Mouse (Mus musculus) thymus, postnatal 14 days (tissue): Measurements from ENCODE around the gene Pkp4.

ENCODE experiments used
- DNase-seq: peaks from one replicate; pipeline ENCODE4 v3.0.0; 2021

The Pkp4 gene

DNA sequence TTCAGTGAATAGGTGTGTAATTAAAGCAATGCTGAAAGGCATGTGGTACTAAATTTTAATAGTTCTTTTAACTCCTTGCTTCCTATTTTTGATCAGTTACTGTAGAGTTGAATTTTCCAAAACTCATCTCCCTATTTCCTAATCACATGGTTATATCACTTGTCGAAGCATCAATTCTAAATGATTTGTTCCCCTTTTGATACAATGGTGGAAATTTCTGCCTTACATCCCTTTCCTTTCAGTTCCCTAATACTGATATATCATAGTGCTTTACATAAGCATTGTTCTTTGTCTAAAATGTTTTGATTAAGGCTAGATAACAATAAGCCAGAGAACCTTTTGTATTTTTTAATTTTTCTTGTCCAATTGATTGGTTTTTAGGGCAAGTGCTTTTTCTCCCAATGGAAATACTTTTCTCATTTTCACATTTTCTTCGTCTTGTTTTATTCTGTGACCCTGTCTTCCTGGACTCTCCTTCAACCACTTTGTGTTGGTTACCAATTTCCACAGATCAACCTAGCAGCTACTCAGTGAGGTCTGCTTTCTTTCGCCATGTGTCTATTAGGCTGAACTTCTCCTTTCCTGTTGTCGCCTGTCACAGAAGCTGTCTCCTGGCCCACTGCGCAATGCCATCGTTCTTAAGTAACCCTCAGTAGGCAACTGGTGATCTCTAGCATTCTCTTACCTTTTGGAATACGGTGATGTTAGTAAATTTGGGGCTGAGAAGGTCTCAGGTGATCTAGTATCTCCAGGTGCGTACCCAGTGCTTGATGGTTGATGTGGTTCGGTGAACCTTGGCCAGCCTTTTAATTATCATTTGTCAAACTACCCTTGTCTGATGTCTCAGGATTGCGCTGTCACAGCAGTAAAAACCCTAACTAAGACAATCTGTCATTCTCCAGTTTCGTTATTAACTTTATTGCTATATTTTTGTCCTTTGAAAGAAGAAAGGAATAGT is 23.7 kb downstream of the Pkp4 start:
- DNase-seq, result no peak

DNA sequence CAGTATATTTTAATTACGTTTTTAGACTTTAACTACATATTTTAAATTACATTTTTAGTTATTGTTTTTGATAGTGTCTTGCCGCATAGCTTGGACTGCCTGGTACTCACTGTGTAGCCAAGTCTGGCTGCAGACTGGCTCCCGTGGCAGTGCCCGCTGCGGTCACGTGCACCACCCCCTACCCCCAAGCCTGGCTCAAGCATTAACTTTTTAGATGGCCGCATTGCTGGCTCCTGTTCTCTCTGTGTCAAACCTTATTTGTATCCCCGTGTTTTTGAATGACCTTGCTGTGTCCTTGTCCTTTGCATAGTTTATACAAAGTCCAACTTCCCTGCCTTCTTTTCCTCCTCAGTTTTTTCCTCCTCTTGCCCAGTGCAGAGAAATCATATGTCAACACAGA is 25.5 kb downstream of the Pkp4 start:
- DNase-seq, result no peak

- DNase-seq, result no peak
Observed at GRCm38 (mm10) chr2:59186966-59187365, 26.3 kb downstream of the Pkp4 start.

DNA sequence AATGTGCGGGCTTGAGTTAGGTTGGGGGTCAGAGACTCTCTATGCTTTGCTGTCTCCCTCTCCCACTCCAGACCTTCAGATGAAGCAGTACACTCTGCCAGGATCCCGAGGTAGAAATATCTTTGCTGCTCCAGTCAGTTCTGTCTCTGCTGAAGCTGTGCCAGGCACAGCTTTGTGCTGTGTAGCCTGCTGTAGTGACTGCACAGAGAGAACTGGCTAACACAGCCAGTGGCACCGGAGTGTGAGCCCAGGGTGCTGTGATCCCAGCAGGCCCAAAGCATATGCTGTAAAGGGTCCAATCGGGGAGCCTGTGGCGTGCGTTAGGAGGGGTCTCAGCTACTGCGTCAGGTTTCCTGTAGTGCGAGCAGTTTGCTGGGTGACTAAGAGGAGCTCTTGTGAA is 27.7 kb downstream of the Pkp4 start:
- no peak for DNase-seq

DNA sequence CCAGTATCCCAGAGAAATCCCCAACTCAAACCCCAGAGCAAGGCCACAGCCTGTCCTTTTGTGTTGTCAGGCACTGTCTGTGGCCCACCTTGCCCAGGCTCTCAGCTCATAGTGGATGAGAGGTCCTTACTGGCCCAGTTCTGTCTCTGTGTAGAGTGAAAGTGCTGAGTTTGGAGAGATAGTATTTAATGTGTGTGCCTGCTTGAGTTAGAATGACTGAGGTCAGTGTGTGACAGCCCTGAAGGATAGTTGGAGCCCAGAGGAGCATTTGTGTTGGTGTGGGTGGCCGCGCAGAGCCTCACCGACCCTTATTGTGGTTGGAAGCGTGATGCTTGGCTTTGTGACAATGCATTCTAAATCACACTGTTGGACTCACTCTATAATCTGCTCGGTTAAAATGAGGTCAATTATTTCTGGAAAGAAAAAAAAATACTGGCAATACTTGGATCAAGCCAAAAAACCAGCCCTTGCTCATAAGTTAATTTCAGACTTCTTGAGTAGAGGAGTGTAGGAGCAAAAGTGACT is 29.1 kb downstream of the Pkp4 start:
- no peak for DNase-seq

DNA sequence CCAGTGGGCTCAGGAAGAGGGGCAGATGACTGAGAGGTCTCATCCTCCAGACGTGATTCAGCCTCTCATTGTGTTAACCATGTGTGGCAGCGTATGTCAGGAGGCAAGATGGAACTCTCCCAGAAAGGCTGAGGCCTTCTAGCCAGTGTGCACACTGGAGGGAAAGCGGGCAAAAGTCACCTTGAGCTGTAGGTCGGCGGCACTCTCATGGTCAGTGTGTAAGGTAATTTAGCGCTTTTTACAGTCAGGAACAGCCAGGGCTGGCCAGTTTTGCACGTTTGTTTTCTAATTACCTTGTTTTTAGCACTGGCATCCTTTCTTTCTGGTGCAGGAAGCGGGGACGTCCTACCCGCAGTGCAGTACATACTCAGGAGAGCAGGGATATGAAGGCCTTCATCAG is 29.5 kb downstream of the Pkp4 start:
- DNase-seq, result no peak

DNA sequence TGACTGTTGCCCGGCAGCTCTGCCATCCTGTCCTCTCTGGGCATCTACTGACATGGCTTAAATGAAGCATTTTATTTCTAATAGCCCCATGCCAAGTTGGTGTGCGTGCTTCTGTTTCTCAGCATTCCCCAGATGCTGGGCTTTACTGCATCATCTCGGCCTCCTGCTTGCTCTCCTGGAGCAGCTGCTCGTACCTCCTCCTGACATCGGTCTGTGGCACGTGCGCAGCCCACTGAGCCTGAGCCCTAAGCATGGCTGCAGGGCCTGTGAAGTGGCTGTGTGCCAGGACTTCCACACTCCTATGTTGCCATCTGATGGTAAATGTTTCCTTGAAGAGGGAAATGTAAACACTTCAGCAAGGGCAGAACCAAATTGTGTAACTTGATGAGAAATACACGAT is 30.8 kb downstream of the Pkp4 start:
- no peak for DNase-seq

DNA sequence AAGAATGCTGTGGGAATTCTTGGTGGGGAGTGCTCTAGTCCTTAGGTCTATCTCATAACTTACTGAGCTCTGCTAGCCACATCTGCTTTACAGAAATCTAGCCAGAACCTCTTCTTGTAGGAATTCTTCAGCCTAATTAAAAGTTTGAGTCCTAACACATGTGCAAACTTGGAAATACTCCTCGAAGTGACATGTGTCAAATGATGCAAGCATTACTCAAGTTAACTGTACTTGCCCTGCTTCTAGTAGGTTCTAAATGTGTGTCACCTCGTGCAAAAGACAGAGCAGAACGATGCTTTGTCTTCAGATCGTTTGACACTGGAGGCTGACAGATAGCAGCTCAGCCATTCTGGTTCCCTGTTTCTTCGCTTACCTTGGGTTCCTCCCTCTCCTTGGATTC is 32.5 kb downstream of the Pkp4 start:
- no peak for DNase-seq

- DNase-seq, result no peak
Observed at GRCm38 (mm10) chr2:59197156-59197555, 36.5 kb downstream of the Pkp4 start.

DNA sequence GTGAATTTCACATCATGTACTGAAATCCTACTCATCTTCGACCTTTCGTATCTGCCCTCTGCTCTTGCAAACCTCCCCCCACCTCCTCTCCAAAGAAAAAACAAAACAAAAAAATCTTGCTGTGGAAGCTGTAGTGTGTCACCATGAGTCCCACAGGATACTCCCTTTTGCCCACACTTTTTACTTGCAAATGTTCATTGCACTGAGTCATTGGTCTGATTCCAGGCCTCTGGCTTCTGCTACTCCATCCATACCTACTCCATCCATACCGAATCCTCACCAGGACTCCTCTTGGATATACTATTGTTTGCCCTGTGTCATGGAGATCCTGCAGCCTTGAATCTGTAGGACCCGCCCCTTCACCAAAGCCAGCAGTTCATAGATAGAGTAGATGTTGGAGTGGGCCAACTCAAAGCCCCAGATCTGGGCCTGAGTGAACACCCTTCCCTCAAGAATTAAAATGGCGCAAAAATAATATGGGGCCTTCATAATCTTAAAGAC is 38.9 kb downstream of the Pkp4 start:
- no peak for DNase-seq

GRCm38 (mm10) chr2:59200511-59200910 is 39.9 kb downstream of the Pkp4 start:
- DNase-seq, result no peak

DNA sequence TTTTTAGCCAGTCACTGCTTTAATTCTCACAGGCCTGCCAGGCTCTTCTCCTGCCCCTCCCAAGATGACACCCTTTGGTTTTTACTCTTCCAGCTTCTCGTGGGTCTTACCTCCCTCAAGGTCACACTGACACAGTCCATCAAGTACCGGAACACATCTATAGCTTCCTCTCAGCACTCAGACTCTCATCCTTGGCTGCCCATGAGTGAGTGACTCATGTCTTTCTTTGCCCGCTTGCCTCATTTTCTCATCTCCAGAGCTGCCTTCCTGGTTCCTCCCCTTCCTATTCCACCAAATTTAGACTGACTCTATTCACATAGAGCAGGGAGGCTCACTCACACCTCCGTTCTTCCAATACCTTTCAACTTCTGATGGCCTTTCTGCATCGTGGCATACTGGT is 42.3 kb downstream of the Pkp4 start:
- DNase-seq, result no peak

- no peak for DNase-seq
Observed at GRCm38 (mm10) chr2:59203627-59204425, 43.2 kb downstream of the Pkp4 start.

GRCm38 (mm10) chr2:59205092-59205491 is 44.4 kb downstream of the Pkp4 start:
- DNase-seq, result no peak

DNA sequence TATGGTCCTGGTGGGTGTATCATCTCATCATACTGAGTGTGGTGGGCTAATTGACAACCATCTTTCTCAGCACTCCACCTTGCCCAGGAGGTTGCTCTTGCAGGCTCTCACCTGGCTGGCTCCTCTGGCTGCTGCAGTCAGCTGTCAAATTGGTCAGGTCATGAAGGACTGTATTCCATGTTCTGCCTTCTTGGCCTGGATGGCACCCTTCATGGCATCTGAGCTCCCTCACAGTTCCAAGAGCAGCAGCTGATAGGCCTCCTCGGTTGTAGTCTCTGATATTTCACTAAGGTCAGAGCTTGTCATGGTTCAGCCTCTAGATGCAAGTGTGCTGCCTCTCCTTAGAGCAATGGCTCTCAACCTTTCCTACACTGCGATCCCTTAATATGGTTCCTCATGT is 45.5 kb downstream of the Pkp4 start:
- DNase-seq, result no peak

DNA sequence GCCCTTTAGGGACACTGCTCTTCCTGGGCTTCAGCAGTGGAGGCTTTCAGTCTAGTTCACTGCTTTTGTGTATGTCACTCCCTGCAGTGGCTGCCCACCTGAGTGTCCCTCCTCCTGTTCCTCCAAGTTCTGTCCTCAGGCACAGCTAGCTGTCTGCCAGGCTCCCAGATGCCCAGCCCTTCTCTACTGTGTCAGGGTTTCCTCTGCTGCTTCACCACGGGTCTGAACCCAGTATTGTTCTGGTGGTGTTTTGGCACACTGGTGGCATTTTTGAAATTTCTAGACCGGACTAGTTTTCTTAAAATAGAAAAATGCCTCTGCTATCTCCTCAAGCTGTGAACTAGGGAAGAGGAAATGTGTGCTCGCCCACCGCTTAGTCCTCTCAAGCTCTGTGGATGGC is 46.6 kb downstream of the Pkp4 start:
- DNase-seq, result no peak

DNA sequence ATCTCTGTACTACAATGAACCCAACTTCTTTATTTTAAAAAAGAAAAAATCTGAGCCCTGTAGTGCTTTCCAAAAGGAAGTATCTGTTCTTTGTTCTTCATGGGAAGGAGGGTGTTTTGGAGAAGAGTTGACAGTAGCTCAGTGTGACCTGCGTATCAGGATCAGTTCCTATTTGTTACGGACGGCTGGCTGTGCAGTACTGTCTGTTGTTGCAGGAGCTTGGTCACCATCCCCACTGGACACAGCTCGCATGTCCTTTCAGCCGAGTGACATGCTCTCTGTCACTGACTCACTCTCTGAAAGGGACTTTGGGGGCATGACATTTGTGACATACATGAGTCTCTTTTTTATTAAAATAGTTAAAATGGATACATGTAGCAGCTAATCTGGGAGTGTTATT is 47.1 kb downstream of the Pkp4 start:
- DNase-seq, result no peak

DNA sequence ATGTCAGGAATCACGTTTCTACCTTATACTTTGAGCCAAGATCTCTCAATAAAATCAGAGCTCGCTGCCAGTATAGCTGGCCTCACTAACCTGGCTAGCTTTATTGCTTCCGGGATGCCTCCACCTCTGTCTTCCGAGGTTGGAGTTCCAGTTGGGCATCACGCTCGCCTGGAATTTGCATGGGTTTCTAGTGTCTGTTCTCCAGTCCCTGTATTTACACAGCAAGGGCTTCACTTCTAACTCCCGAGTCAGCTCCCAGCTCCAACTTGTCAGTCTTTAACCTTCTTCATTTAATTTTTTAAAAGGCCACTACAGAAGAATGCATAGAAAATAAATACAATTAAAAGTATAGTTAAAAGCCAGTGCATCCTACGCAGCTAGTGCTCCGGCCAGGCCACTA is 47.6 kb downstream of the Pkp4 start:
- DNase-seq, result no peak

- DNase-seq, result no peak
Observed at GRCm38 (mm10) chr2:59211051-59211450, 50.4 kb downstream of the Pkp4 start.

DNA sequence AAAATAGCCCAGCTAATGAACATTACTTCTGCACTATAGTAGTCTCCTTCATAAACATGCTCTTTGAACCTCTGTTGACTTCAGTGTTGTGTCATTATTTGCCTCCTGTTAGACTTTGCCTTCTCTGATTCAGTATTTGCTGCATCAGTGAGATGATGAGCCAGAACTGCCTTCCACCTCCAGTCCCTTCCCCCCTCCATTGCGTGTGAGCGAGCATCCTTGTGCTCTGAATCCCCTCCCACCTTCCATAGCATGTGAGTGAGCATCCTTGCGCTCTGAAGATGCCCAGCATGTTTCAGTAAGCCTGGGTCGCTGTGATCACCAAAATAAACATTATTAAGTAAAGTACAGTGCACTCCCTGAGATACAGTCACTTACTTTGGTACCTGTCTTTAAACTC is 51.8 kb downstream of the Pkp4 start:
- no peak for DNase-seq

DNA sequence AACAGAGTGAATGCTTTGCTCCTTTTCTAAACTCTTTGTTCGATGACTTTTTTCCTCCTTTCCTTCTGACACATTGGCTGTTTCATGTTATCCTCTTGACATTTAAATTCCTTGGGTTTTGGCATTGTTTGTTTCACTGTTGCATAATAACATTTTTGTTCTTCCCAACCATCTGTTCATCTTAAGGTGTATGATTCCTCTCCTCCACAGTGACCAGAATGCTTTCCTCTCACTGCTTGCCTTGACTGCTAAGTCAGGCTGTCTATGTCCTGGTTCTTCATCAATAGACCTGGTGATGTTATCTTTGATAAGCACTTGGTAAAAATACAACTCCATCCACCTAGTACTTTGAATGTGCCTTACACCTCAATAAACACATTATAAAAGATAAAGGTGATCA is 52.2 kb downstream of the Pkp4 start:
- no peak for DNase-seq

GRCm38 (mm10) chr2:59217931-59218330 is 57.3 kb downstream of the Pkp4 start:
- no peak for DNase-seq

DNA sequence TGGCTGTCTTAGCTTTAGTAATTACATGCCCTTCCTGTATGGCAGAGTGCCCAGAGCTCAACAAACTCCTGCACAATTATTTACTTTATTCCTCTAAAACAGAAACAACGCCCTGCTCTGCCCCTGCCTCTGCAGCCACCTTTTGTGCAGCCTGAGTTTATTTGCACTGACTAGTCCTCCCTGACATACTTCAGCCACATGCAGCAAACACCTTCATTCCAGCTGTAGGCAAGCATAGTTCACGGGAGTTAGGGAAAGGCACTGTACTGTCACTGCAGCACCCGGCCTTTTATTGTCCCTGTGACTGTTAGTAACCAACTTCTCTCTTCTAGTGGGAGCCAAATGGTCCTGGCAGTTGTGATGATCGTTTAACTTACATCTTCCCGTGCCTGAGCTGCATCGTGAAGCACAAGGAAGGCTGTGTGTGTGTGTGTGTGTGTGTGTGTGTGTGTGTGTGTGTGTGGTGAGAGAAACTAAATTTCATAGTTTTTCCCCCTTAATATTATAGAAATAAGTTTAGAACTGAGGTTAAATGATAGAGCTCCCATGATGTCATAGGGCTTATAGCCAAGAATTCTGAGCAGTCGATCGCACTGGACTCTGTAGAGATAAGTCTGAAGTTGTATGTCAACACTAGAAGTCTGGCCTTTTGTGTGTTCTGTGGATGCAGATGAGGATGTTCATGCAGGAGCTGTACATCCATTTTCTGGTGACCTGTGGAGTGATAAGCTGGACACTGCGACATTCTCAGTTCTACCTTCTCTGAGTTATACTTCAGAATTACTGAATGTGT is 59.5 kb downstream of the Pkp4 start:
- no peak for DNase-seq
